Mouse (Mus musculus) neural tube, embryonic 14.5 days (tissue): Measurements from ENCODE around the gene Camkv. TPM values are rescaled to one million over a fixed set of nuclear protein-coding genes. Genes with fewer than 3 reads are reported as not detected.

ENCODE experiments used
- ATAC-seq: fragments of 200-750 bp; cut with Nextera tagmentation; 2 replicates; pipeline ENCODE4 v1.8.0; 2017; ENCODE audit warnings: low read depth, mild to moderate bottlenecking, moderate TSS enrichment, moderate library complexity
- H3K27ac ChIP-seq: fragments of 300-500 bp; sonication (generic); 2 replicates; pipeline ENCODE4 v1.5.1; 2014; ENCODE audit warnings: low read depth, mild to moderate bottlenecking, control low read depth, low read length, moderate library complexity, mixed read lengths
- H3K27me3 ChIP-seq: fragments of 300-500 bp; sonication (generic); 2 replicates; pipeline ENCODE4 v1.6.1; 2014; ENCODE audit warnings: low read length; ENCODE audit not compliant: control insufficient read depth, insufficient read depth
- H3K36me3 ChIP-seq: fragments of 300-500 bp; sonication (generic); 2 replicates; pipeline ENCODE4 v1.6.1; 2014; ENCODE audit warnings: low read length, mixed read lengths; ENCODE audit not compliant: control insufficient read depth, insufficient read depth
- H3K4me1 ChIP-seq: fragments of 300-500 bp; sonication (generic); 2 replicates; pipeline ENCODE4 v1.6.1; 2014; ENCODE audit warnings: low read length; ENCODE audit not compliant: control insufficient read depth, insufficient read depth
- H3K4me2 ChIP-seq: fragments of 300-500 bp; sonication (generic); 2 replicates; pipeline ENCODE4 v1.6.1; 2014; ENCODE audit warnings: mild to moderate bottlenecking, low read depth, low read length, control low read depth
- H3K4me3 ChIP-seq: fragments of 300-500 bp; sonication (generic); 2 replicates; pipeline ENCODE4 v1.5.1; 2014; ENCODE audit warnings: low read depth, low read length, control low read depth, mixed read lengths
- H3K9ac ChIP-seq: fragments of 300-500 bp; sonication (generic); replicated peaks from 2 replicates; pipeline ENCODE4 v1.6.1; 2014; ENCODE audit warnings: low read depth, mild to moderate bottlenecking, control low read depth, low read length, mixed read lengths
- H3K9me3 ChIP-seq: fragments of 300-500 bp; sonication (generic); 2 replicates; pipeline ENCODE4 v1.6.1; 2016; ENCODE audit warnings: low read length; ENCODE audit not compliant: control insufficient read depth
- WGBS: fragments of 180-500 bp; shearing (Covaris S2); extraction: QIAGEN DNeasy Blood & Tissue Kit; methylation state at CpG from one replicate; pipeline ENCODE4 v1.1.7; 2014; 5-methylcytosine and 5-hydroxymethylcytosine counted together
- polyA plus RNA-seq: library from polyadenylated mRNA; unstranded; fragments of >200 nt; fragmentation: Nextera tagmentation; extraction: Ambion mirVana; gene quantifications from 2 replicates; pipeline ENCODE4 v1.2.1, GENCODE M21; 2014

Camkv gene
- polyA plus RNA-seq, 1 experiment from 2014 or later = 20.1 TPM

- Histone ChIP-seq H3K27me3 (no peaks in the 10 kb centered on the region), H3K36me3 (no peaks in the 10 kb centered on the region), H3K4me1 (peaks cover 4% of the 10 kb centered on the region; the same call in 1 of the 2 replicates), H3K9me3 (no peaks in the 10 kb centered on the region), H3K27ac (no peak overlapping the region), H3K9ac (no peak overlapping the region), H3K4me2 (no peak overlapping the region), H3K4me3 (no peak overlapping the region)
- ATAC-seq = peak; percentile 54; the same call in 1 of the 2 replicates
- WGBS = 34% methylated on average over 5 of the region's 5 CpGs
These were observed 28.2 kb downstream of the Camkv start for GRCm38 (mm10) chr9:107963700-107964099.

- no peaks in the 10 kb centered on the region for H3K36me3 ChIP-seq
- peaks cover 4% of the 10 kb centered on the region; the same call in 1 of the 2 replicates for H3K4me1 ChIP-seq
- no peaks in the 10 kb centered on the region for H3K9me3 ChIP-seq
- no peak overlapping the region for H3K4me2 ChIP-seq
- WGBS = 96% methylated on average over 9 of the region's 9 CpGs
- H3K9ac ChIP-seq = no peak overlapping the region
- no peaks in the 10 kb centered on the region for H3K27me3 ChIP-seq
- no peak overlapping the region for H3K4me3 ChIP-seq
- ATAC-seq = no peak
- H3K27ac ChIP-seq = no peak overlapping the region
These were observed 29.2 kb downstream of the Camkv start for GRCm38 (mm10) chr9:107964681-107965080.

DNA sequence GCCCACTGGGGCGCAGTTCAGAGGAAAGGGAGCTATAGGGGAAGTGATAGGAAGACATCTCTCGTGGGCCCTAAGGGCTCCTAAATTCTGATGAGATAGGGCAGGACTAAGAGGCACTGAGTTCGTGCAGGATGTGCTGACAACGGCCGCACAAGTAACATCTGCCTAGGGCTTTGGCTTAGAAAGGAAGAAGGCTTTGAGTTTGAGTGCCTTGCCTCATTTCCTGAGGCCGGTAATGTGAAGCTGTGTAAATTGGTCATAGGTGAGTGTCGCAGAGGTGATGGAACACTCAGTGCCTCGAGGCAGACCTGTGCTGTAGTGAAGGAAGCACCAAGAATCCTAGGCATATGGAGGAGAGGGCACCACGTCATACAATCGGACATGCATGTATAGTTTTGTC is 31.2 kb downstream of the Camkv start:
- ATAC-seq = no peak
- H3K27ac ChIP-seq = no peak overlapping the region
- 92% methylated on average over 10 of the region's 10 CpGs for WGBS
- H3K9me3 ChIP-seq = no peaks in the 10 kb centered on the region
- no peak overlapping the region for H3K9ac ChIP-seq
- H3K4me1 ChIP-seq = no peaks in the 10 kb centered on the region
- H3K4me2 ChIP-seq = no peak overlapping the region
- no peaks in the 10 kb centered on the region for H3K36me3 ChIP-seq
- no peak overlapping the region for H3K4me3 ChIP-seq
- no peaks in the 10 kb centered on the region for H3K27me3 ChIP-seq

- Histone ChIP-seq H3K36me3 (no peaks in the 10 kb centered on the region), H3K27me3 (no peaks in the 10 kb centered on the region), H3K27ac (no peak overlapping the region), H3K9me3 (no peaks in the 10 kb centered on the region), H3K4me2 (no peak overlapping the region), H3K9ac (no peak overlapping the region), H3K4me1 (no peaks in the 10 kb centered on the region), H3K4me3 (no peak overlapping the region)
- ATAC-seq = no peak
- WGBS = 92% methylated on average over 6 of the region's 6 CpGs
These were observed 32.0 kb downstream of the Camkv start for GRCm38 (mm10) chr9:107967437-107967836.

DNA sequence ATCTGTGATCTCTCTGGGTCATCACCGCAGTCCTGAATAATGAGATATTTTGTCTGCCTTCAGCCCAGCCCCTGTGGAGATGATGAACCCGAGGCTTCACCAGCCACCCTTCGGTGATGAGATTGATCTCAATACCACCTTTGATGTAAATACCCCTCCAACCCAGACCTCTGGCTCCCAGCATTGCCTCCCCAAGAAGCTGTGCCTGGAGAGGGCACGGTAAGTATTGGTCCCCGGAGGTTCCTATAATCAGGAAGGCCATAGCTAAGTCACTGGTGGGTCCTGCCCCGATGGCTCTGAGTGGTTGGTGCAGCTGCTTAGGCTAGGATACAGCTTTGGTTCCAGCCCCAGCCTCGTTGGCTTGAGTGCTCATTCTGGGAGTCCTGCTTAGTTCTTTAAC is 33.1 kb downstream of the Camkv start:
- Histone ChIP-seq H3K27ac (no peak overlapping the region), H3K9me3 (no peaks in the 10 kb centered on the region), H3K36me3 (no peaks in the 10 kb centered on the region), H3K4me2 (no peak overlapping the region), H3K4me1 (no peaks in the 10 kb centered on the region), H3K4me3 (no peak overlapping the region), H3K9ac (no peak overlapping the region), H3K27me3 (no peaks in the 10 kb centered on the region)
- no peak for ATAC-seq
- WGBS = 91% methylated on average over 7 of the region's 7 CpGs

DNA sequence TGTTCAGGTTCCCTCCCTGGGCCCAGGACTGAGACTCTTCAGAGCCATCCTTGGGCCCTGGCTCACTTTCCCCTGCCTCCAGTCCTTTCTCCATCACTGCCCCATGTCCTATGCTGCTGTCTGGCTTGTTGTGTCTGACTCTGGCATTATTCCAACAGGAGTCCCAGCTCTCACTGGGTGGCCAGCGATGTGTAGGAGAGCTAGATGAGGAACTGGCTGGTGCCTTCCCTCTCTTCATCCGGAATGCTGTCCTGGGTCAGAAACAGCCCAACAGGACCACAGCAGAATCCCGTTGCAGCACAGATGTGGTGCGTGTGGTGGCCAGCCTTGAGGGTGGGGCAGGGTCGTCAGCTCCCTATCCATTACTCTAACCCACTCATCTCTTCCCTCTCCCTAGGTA is 34.8 kb downstream of the Camkv start:
- ATAC-seq = no peak
- H3K4me1 ChIP-seq = no peaks in the 10 kb centered on the region
- no peak overlapping the region for H3K27ac ChIP-seq
- H3K9ac ChIP-seq = no peak overlapping the region
- WGBS = 85% methylated on average over 5 of the region's 5 CpGs
- H3K4me2 ChIP-seq = no peak overlapping the region
- no peak overlapping the region for H3K4me3 ChIP-seq
- H3K27me3 ChIP-seq = no peaks in the 10 kb centered on the region
- no peaks in the 10 kb centered on the region for H3K9me3 ChIP-seq
- H3K36me3 ChIP-seq = no peaks in the 10 kb centered on the region

DNA sequence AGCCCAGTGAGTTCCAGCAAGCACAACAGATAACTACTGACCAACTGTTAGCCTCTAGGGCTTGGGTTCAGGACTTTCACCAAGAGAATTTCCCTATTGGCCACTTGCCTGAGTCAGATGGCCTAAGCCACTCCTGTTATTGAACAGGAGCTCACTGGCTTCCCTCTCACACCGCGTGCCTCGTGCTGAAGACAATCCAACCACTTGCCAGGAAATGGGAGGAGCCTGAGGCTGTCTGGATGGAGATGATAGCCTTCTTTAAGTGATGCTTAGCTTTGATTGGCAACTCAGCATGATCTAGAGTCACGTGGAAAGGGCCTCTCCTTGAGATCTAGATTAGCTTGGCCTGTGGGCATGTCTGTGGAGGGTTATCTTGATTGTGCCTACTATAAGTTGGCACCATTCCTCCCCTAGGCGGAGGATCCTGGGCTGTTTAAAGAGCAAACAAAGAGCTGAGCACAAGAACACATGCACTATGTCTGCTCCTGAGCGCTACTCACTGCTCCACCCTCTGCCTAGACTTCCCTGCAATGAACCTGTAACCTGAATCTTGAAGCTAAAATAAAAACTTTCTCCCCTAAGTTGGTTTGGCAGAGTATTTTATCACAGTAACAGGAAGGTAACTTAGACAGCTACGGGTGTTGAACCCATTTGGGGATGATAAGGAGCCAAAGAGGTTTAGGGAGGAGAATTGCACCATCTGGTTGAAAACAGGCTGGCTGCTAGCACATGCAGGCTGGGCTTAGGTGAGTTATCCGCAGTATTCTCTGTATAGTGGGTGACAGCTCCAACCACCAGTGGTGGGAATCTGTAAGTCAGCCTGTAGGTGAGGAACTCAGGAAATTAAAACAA is 36.4 kb downstream of the Camkv start:
- H3K4me3 ChIP-seq = no peak overlapping the region
- H3K9me3 ChIP-seq = no peaks in the 10 kb centered on the region
- 88% methylated on average over 8 of the region's 8 CpGs for WGBS
- no peak overlapping the region for H3K9ac ChIP-seq
- ATAC-seq = no peak
- H3K27ac ChIP-seq = no peak overlapping the region
- H3K4me2 ChIP-seq = no peak overlapping the region
- H3K4me1 ChIP-seq = no peaks in the 10 kb centered on the region
- H3K36me3 ChIP-seq = no peaks in the 10 kb centered on the region
- no peaks in the 10 kb centered on the region for H3K27me3 ChIP-seq

GRCm38 (mm10) chr9:107974491-107975171 is 39.2 kb downstream of the Camkv start:
- ATAC-seq = no peak
- Histone ChIP-seq H3K27ac (no peak overlapping the region), H3K36me3 (no peaks in the 10 kb centered on the region), H3K9ac (no peak overlapping the region), H3K4me3 (no peak overlapping the region), H3K27me3 (no peaks in the 10 kb centered on the region), H3K9me3 (no peaks in the 10 kb centered on the region), H3K4me1 (no peaks in the 10 kb centered on the region), H3K4me2 (no peak overlapping the region)
- WGBS = 85% methylated on average over 10 of the region's 10 CpGs
